Mouse (Mus musculus): ENCODE results near the gene Zbtb7a.

GRCm38 (mm10) chr10:81179451-81180342, 44.7 kb downstream of the Zbtb7a start:
- TF ChIP-seq GATA1 (IDR thresholded peaks at IDR 0.05; ENCODE audit: low read length) (no peak), TAL1 (IDR thresholded peaks at IDR 0.05; ENCODE audit: low read length) (no peak)

Data from erythroblast, embryonic 14.5 days (primary cell).